Mouse (Mus musculus): ENCODE measurements around the gene Nat8f6. TPM values are rescaled to one million over a fixed set of nuclear protein-coding genes. Genes with fewer than 3 reads are reported as not detected.
"Not testable (repeated sequence)": the region's sequence is repeated elsewhere in the genome, so short reads cannot be mapped to it uniquely, and the experiment has no call there.

The Nat8f6 gene
- polyA plus RNA-seq, 1 experiment from 2014 or later, result not detected

DNA sequence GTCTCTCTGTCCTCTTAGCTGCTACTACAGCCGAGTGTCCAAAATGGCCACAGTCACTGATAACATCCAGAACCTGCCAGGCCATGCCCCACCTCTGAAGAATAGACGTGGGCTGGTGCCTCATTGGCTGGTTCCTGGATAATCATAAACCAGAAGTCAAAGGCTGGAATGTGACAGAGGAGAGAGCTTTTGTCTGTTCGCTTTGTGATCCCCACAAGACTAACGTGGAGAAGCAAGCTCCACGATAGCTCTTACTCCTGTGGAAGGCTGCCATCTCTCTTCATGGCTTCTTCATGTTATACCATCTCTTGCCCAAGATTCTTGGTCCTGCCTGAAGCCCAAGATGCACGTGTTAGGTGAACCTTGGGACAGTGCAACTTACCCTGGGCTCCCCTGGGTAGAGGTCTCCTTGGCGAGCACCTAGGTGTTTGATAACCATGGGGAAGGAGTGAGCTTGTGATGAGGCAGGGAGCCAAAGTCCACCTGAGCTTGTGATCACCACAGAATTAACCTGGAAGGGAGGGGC lies 11.1 kb upstream of the Nat8f6 start, which contains the start of gene Nat8:
TSS of gene Nat8 (minus strand) at position 287 of the 526 bp plus-strand sequence.
- 84% methylated on average over 7 of the region's 7 CpGs for WGBS
- Histone ChIP-seq H3K27me3 (no peaks in the 10 kb centered on the region), H3K4me2 (replicated peaks) (no peak within 1 kb of the TSS), H3K9ac (replicated peaks) (no peak within 1 kb of the TSS), H3K36me3 (no peaks in the 10 kb centered on the region), H3K4me3 (no peak within 1 kb of the TSS), H3K27ac (replicated peaks) (no peak within 1 kb of the TSS), H3K4me1 (no peaks in the 10 kb centered on the region), H3K9me3 (no peaks in the 10 kb centered on the region)
- no peak for ATAC-seq (replicated peaks)

- Histone ChIP-seq H3K4me3 (no peak overlapping the region), H3K9ac (replicated peaks) (no peak overlapping the region), H3K36me3 (no peaks in the 10 kb centered on the region), H3K27me3 (no peaks in the 10 kb centered on the region), H3K27ac (replicated peaks) (no peak overlapping the region), H3K4me1 (no peaks in the 10 kb centered on the region), H3K4me2 (replicated peaks) (no peak overlapping the region), H3K9me3 (no peaks in the 10 kb centered on the region)
- no peak for ATAC-seq (replicated peaks)
- 60% methylated on average over 1 of the region's 1 CpGs for WGBS
Measured at GRCm38 (mm10) chr6:85829462-85829861, 8.7 kb upstream of the Nat8f6 start.

- H3K27me3 ChIP-seq, result no peaks in the 10 kb centered on the region
- no peaks in the 10 kb centered on the region for H3K4me1 ChIP-seq
- ATAC-seq (replicated peaks), result no peak
- H3K4me3 ChIP-seq, result no peak overlapping the region
- no peak overlapping the region for H3K4me2 ChIP-seq (replicated peaks)
- H3K36me3 ChIP-seq, result no peaks in the 10 kb centered on the region
- no peak overlapping the region for H3K27ac ChIP-seq (replicated peaks)
- no peaks in the 10 kb centered on the region for H3K9me3 ChIP-seq
- no peak overlapping the region for H3K9ac ChIP-seq (replicated peaks)
- WGBS, result 88% methylated on average over 2 of the region's 2 CpGs
Measured at GRCm38 (mm10) chr6:85825886-85826285, 5.1 kb upstream of the Nat8f6 start.

- no peak overlapping the region for H3K27ac ChIP-seq (replicated peaks)
- no peaks in the 10 kb centered on the region for H3K27me3 ChIP-seq
- H3K9ac ChIP-seq (replicated peaks), result no peak overlapping the region
- no peak for ATAC-seq (replicated peaks)
- no peaks in the 10 kb centered on the region for H3K9me3 ChIP-seq
- H3K4me2 ChIP-seq (replicated peaks), result no peak overlapping the region
- no peaks in the 10 kb centered on the region for H3K36me3 ChIP-seq
- 74% methylated on average over 1 of the region's 1 CpGs for WGBS
- no peak overlapping the region for H3K4me3 ChIP-seq
- no peaks in the 10 kb centered on the region for H3K4me1 ChIP-seq
Measured at GRCm38 (mm10) chr6:85823382-85824090, 2.8 kb upstream of the Nat8f6 start.

DNA sequence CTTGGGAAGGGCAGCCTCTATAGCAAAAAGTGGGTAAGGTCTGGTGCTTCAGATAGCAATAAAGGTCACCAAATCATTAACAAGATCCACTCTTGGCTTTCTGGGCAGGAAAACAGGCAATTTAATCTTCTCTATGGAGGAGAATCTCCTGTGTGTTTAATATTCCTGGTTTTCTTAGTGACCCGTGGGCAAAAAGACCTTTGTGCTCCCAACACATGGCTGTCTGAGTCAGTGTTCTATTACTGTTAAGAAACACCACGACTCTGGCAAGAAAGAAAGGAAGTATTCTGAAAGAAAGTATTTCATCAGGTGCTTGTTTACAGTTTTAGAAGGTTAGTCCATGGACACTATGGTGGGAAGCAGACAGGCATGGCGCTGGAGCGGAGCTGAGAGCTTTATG lies 1.5 kb upstream of the Nat8f6 start:
- 82% methylated on average over 4 of the region's 4 CpGs for WGBS
- H3K4me3 ChIP-seq, result no peak overlapping the region
- H3K9me3 ChIP-seq, result no peaks in the 10 kb centered on the region
- H3K36me3 ChIP-seq, result no peaks in the 10 kb centered on the region
- H3K9ac ChIP-seq (replicated peaks), result no peak overlapping the region
- no peaks in the 10 kb centered on the region for H3K27me3 ChIP-seq
- no peak for ATAC-seq (replicated peaks)
- H3K27ac ChIP-seq (replicated peaks), result no peak overlapping the region
- no peak overlapping the region for H3K4me2 ChIP-seq (replicated peaks)
- H3K4me1 ChIP-seq, result no peaks in the 10 kb centered on the region

GRCm38 (mm10) chr6:85818338-85818737 lies 2.4 kb downstream of the Nat8f6 start:
- H3K9ac ChIP-seq (replicated peaks), result no peak overlapping the region
- H3K4me2 ChIP-seq (replicated peaks), result no peak overlapping the region
- H3K4me1 ChIP-seq, result no peaks in the 10 kb centered on the region
- no peak for ATAC-seq (replicated peaks)
- no peaks in the 10 kb centered on the region for H3K27me3 ChIP-seq
- no peaks in the 10 kb centered on the region for H3K9me3 ChIP-seq
- H3K36me3 ChIP-seq, result no peaks in the 10 kb centered on the region
- WGBS, result 27% methylated on average over 1 of the region's 1 CpGs
- H3K4me3 ChIP-seq, result no peak overlapping the region
- no peak overlapping the region for H3K27ac ChIP-seq (replicated peaks)

DNA sequence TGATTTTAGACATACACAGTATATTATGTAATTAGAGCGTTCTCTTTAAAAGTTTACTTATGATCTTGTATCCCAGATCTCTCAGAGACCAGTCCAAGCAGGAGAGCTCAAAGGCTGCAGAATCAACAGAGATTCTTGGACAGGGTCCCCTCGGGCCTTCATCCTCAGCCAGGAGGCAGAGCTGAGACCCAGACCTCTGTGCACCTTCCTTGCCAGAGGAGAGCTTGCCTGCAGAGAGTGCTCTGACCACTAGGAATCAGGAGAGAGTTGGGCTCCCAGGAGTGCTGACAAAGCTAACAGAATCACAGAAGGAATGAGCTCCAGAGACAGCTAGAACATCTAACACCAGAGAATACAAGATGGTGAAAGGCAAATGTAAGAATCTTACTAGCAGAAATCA lies 7.4 kb downstream of the Nat8f6 start:
- Histone ChIP-seq H3K9ac (replicated peaks) (no peak overlapping the region), H3K27me3 (no peaks in the 10 kb centered on the region), H3K36me3 (no peaks in the 10 kb centered on the region), H3K4me2 (replicated peaks) (no peak overlapping the region), H3K27ac (replicated peaks) (no peak overlapping the region), H3K4me1 (no peaks in the 10 kb centered on the region), H3K9me3 (no peaks in the 10 kb centered on the region), H3K4me3 (no peak overlapping the region)
- no peak for ATAC-seq (replicated peaks)
- 90% methylated on average over 2 of the region's 2 CpGs for WGBS

DNA sequence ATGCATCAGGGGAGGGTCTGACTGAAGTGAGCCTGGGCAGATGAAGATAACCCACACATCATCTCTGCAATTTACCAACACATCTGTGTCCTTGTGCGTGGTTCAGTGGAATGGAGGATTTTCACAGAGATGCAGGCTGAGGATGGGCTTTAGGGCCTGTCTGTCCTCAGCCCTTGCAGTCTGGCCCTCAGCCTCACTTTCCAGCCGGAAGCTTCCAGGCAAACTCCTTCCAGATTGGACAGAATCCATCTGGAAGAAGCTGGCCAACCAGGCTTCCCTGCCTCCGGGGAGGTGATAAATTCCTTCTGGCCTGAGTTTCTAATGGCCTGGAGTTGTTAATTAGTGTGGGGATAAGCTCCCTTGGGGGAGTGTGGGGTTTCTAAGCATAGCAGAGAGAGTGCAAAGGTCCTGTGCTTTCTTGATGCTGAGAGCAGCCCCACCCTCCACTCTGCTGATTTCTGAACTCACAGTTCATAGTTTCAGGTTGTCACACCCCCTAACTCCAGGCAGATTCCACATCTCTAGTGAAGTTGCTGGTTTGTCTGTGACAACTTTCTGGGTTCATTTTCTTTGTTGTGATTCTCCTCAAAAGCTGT lies 9.7 kb downstream of the Nat8f6 start:
- H3K4me2 ChIP-seq (replicated peaks); H3K9ac ChIP-seq (replicated peaks); H3K9me3 ChIP-seq; H3K4me1 ChIP-seq; H3K4me3 ChIP-seq; H3K36me3 ChIP-seq; H3K27me3 ChIP-seq; ATAC-seq (replicated peaks); H3K27ac ChIP-seq (replicated peaks): not testable (repeated sequence)
- WGBS, result 62% methylated on average over 3 of the region's 3 CpGs

DNA sequence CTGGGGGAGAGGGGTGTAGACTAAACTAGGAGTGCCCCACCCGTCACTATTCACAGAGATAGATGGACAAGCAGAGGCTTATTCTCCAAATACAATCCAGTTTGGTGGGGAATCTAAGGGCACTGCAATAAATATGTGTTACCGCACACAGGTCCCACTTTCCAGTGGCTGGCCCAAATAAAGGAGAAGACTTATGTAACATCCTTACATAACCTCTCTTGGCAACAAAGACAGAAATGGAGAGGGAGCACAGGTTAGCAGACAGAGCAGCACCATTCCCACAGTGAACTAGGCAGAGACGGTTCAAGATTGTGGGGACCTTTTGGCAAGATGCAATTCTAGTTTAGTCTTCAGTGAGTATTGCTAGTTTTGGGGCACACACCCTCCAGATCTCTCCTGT lies 10.2 kb downstream of the Nat8f6 start:
- H3K27me3 ChIP-seq; H3K4me2 ChIP-seq (replicated peaks); H3K36me3 ChIP-seq; H3K9ac ChIP-seq (replicated peaks); ATAC-seq (replicated peaks); H3K9me3 ChIP-seq; H3K27ac ChIP-seq (replicated peaks); H3K4me3 ChIP-seq; H3K4me1 ChIP-seq: not testable (repeated sequence)
- 90% methylated on average over 3 of the region's 3 CpGs for WGBS

- not testable (repeated sequence) for H3K9ac ChIP-seq (replicated peaks); H3K4me2 ChIP-seq (replicated peaks); ATAC-seq (replicated peaks); H3K27me3 ChIP-seq; H3K9me3 ChIP-seq; H3K27ac ChIP-seq (replicated peaks); H3K4me1 ChIP-seq; H3K36me3 ChIP-seq; H3K4me3 ChIP-seq
- 65% methylated on average over 3 of the region's 3 CpGs for WGBS
Measured at GRCm38 (mm10) chr6:85809784-85810183, 11.0 kb downstream of the Nat8f6 start.

DNA sequence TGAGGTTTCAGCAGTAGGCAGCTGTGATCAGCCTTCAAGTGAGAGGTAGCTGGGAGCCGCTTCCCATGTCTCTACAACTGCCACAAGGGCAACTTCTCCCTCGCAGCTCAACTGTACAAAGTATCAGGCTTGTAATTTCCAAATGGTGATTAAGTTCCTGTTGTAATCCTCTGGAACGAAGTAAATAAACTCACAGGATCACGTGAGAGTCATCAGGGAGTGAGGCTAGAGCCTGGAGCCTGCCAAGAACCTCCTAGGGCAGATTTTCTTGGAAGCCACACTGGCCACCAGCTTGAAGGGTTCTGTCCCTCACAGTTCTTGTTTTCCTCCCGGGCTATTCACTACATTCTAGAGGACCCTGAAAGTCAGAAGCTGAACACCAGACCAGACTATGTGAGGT lies 17.6 kb downstream of the Nat8f6 start:
- WGBS, result 71% methylated on average over 5 of the region's 5 CpGs
- ATAC-seq (replicated peaks); H3K4me3 ChIP-seq; H3K9me3 ChIP-seq; H3K4me2 ChIP-seq (replicated peaks); H3K9ac ChIP-seq (replicated peaks); H3K27ac ChIP-seq (replicated peaks); H3K4me1 ChIP-seq; H3K36me3 ChIP-seq; H3K27me3 ChIP-seq: not testable (repeated sequence)

DNA sequence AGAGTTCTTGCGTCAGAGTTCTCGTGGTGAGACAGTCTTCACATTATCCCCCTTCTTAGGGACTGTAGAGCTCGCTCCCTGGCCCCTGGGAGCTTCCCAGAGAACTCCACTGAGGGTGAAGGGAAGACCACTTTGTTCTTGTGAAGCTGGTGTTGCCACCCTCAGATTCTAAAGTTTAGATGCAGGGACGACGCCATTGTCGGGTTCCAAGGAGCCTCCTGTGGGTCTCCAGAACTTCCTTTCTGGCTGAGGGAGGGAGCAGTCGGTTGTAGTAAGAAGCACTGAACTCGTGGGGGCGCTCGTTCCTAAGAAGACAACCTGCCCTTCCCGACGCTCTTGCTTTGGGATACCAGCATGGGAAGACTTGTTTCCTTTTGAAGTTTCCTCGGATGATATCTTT lies 55.2 kb downstream of the Nat8f6 start, which contains the start of gene Nat8f3:
TSS of gene Nat8f3 (minus strand) at position 223 of the 400 bp plus-strand sequence.
- ATAC-seq (replicated peaks); H3K4me3 ChIP-seq; H3K9me3 ChIP-seq; H3K4me2 ChIP-seq (replicated peaks); H3K27ac ChIP-seq (replicated peaks); H3K9ac ChIP-seq (replicated peaks); H3K36me3 ChIP-seq; H3K4me1 ChIP-seq; H3K27me3 ChIP-seq: not testable (repeated sequence)
- WGBS, result 67% methylated on average over 13 of the region's 13 CpGs

Data from forebrain, embryonic 15.5 days (tissue).